Mouse (Mus musculus): ENCODE measurements at regions not wholly inside any gene's neighbourhood (a gene's known extent, or its start where the extent isn't known, plus 50 kb on each side); places are given as distances from the start of the nearest gene placed in this dataset.

DNA sequence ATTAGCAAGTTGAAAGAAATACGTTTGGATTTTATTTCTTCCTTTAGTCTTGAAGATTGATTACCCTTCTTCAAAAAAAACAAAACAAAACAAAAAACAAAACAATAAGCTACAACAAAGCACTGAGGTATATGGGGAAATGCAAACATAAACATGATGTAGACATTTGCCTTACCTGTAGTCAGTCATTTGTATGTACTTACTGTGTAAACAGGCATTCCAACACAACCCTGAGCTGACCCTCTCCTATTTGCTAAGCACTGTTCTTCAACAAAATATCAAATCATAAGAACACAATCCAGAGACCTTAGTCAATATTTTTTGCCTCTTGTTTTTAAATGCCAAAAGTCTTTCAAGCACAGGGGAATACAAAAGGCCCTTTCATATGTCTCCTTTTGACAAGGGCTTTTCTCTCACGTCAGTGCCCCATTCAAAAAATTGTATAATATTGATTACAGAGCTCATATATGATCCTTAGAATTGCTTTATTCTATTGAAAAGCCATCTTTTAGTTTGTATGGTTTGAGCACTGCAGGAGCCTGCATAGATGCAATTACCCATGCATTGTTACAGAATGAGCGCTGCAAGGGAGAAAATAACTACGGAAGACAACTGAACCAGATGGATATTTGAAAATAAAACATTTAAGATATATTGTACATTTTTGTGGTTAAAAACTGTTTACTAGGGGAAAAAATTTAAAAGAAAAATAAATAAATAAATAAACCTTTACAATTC is 326.2 kb downstream of the Csnka2ip start:
- no peaks in the 10 kb centered on the region for H3K36me3 ChIP-seq
- no peak overlapping the region for H3K4me2 ChIP-seq (replicated peaks)
- H3K27ac ChIP-seq: no peak overlapping the region
- WGBS: 35% methylated on average over 4 of the region's 4 CpGs
- H3K27me3 ChIP-seq: no peaks in the 10 kb centered on the region
- no peaks in the 10 kb centered on the region for H3K9me3 ChIP-seq
- H3K4me3 ChIP-seq (replicated peaks): no peak overlapping the region
- H3K4me1 ChIP-seq (replicated peaks): peaks cover 18% of the 10 kb centered on the region
- ATAC-seq: no peak
- H3K9ac ChIP-seq (replicated peaks): no peak overlapping the region

DNA sequence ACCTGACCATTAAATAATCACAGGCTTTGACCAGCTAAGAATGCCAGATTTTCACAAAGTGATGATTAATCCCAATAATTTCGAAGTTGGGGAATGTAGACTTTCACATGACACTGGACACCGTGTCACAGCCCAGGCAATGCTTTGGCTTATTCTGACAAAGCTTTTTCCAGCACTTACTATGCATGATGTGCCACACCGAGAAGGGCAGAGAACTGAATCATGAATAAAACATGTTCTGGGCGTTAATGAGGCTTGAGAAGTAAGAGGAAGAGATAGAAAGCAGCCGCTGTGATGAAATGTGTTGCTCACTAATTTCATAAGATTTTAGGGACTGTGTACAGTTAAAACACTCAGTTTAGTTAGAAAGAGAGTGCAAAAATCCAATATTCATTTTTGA is 326.8 kb downstream of the Csnka2ip start:
- ATAC-seq: peak; percentile 94
- 9% methylated on average over 5 of the region's 5 CpGs for WGBS
- H3K4me3 ChIP-seq (replicated peaks): no peak overlapping the region
- no peak overlapping the region for H3K27ac ChIP-seq
- H3K4me1 ChIP-seq (replicated peaks): peaks cover 18% of the 10 kb centered on the region
- no peaks in the 10 kb centered on the region for H3K36me3 ChIP-seq
- H3K4me2 ChIP-seq (replicated peaks): no peak overlapping the region
- no peak overlapping the region for H3K9ac ChIP-seq (replicated peaks)
- no peaks in the 10 kb centered on the region for H3K9me3 ChIP-seq
- H3K27me3 ChIP-seq: no peaks in the 10 kb centered on the region

DNA sequence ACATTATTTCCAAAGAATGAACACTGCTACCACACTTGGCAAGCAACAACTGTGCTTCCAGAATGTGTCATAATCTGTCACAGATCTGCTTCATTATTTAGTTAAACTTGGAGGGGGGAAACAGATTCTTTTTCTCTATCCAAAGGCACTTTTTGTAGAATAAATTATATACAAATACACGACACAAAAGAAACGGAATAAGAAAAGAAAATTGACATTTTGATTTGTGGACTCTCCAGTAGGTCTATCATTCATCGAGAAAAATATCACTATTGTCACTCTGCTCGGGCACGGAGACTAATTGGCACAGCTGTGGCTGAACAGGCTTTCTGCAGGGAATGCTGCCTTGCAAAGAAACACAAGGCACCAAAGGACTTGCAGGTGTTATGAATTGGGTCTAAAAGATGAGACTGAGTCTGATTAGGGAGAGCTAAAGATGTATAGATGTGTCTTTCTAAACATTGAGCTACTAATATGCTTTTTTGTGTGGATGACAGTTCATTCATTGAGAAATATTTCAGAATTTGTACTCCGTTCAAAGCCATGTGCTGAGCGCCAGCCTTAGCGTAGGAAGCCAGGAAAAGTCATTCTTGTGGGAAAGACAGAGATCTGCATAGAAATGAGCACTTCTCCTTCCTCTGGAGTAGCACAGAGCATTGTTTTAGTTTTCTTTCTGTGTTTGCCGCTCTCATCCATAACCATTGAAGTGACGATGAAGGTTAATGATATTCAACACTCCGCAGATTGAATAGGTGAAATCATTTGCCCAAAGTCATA is 337.1 kb downstream of the Csnka2ip start:
- H3K9me3 ChIP-seq: no peaks in the 10 kb centered on the region
- H3K27ac ChIP-seq: peak overlapping the region; percentile 41; the same call in 1 of the 2 replicates
- ATAC-seq: peak; percentile 56; the same call in 1 of the 2 replicates
- no peak overlapping the region for H3K9ac ChIP-seq (replicated peaks)
- 59% methylated on average over 11 of the region's 11 CpGs for WGBS
- H3K4me3 ChIP-seq (replicated peaks): no peak overlapping the region
- H3K36me3 ChIP-seq: no peaks in the 10 kb centered on the region
- H3K27me3 ChIP-seq: no peaks in the 10 kb centered on the region
- no peak overlapping the region for H3K4me2 ChIP-seq (replicated peaks)
- H3K4me1 ChIP-seq (replicated peaks): peaks cover 5% of the 10 kb centered on the region; the same call in 1 of the 2 replicates

DNA sequence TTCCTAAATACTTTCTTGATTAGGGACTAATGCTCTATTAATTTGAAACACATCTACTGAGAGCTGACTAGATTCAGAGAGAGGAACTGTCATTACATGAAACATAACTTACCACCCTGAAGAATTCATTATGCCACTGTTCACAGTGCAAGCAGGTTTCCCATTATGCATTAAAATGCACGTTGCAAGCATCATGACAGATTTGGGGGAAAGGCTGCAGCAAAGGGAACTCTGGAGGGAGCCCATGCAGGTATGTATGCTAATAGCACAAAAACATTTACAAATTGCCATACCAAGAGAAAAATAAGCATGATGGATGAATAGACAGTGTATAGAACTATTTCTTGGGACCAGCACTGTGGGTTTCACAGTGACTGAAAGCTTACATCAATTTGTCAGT is 351.1 kb downstream of the Csnka2ip start:
- Histone ChIP-seq H3K27ac (no peak overlapping the region), H3K4me2 (replicated peaks) (no peak overlapping the region), H3K9me3 (no peaks in the 10 kb centered on the region), H3K4me1 (replicated peaks) (no peaks in the 10 kb centered on the region), H3K9ac (replicated peaks) (no peak overlapping the region), H3K36me3 (no peaks in the 10 kb centered on the region), H3K4me3 (replicated peaks) (no peak overlapping the region), H3K27me3 (no peaks in the 10 kb centered on the region)
- ATAC-seq: no peak
- 51% methylated on average over 1 of the region's 1 CpGs for WGBS

DNA sequence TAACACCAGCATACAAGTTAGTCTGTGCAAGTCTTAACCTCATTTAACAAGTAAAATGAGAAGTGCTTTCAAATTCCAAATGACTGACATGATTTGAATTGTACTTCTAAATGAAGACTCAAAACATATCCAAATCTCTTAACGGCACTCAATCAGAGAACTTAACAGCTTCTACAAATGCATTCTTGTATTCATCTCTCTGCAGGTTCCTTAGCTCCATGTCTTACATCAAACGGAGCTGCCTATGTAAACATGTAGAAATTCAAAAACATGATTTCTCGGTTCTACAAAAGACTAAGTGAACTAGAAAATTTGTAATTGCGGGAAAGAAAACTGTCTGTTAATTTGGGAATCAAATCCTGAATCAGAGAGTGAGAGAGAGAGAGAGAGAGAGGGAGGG is 353.5 kb downstream of the Csnka2ip start:
- Histone ChIP-seq H3K27me3 (no peaks in the 10 kb centered on the region), H3K27ac (no peak overlapping the region), H3K4me2 (replicated peaks) (no peak overlapping the region), H3K4me1 (replicated peaks) (no peaks in the 10 kb centered on the region), H3K36me3 (no peaks in the 10 kb centered on the region), H3K9me3 (no peaks in the 10 kb centered on the region), H3K9ac (replicated peaks) (no peak overlapping the region), H3K4me3 (replicated peaks) (no peak overlapping the region)
- WGBS: 59% methylated on average over 4 of the region's 4 CpGs
- no peak for ATAC-seq

DNA sequence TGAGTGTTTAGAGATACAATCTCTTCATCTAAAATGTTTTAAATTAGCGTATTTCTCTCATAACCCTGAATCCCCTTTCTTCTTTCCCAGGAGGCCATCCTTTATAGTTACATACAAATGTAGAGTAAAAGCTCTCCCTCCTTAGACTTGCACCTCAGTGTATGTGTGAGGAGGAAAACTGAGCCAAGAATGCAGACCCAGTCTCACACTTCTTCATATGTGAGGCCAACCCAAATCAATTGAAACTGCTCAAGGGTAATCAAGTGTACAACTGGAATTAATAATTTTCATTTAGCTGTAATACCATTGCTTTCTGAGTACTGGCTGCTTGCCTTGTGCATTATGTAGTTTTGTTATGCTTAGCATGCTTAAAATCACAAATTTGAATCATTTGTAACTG is 356.3 kb downstream of the Csnka2ip start:
- Histone ChIP-seq H3K27me3 (no peaks in the 10 kb centered on the region), H3K4me2 (replicated peaks) (no peak overlapping the region), H3K9me3 (no peaks in the 10 kb centered on the region), H3K36me3 (no peaks in the 10 kb centered on the region), H3K9ac (replicated peaks) (no peak overlapping the region), H3K4me3 (replicated peaks) (no peak overlapping the region), H3K4me1 (replicated peaks) (no peaks in the 10 kb centered on the region), H3K27ac (no peak overlapping the region)
- WGBS: 90% methylated on average over 1 of the region's 1 CpGs
- no peak for ATAC-seq

DNA sequence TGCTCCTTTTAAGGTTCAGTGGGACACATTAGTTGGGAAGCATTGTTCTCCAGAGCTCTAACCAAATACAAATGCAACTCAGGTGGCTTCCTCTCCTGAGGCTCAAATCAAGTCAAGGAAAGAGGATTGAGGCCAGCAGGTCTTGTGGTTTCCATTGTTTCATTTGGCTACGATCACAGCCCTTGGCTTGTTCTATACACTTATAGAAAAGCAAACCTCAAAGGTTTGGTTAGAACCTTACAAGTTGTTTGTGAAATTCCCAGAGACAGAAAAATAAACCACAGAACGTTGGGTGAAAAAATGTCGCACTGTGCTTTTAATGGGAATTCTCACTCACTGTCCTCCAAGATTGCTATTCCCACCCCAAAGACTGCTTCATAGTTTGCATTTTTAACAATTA is 360.4 kb upstream of the Epha3 start:
- H3K9me3 ChIP-seq: no peaks in the 10 kb centered on the region
- no peak for ATAC-seq
- H3K4me1 ChIP-seq (replicated peaks): no peaks in the 10 kb centered on the region
- H3K4me2 ChIP-seq (replicated peaks): no peak overlapping the region
- no peak overlapping the region for H3K4me3 ChIP-seq (replicated peaks)
- WGBS: 87% methylated on average over 3 of the region's 3 CpGs
- no peaks in the 10 kb centered on the region for H3K27me3 ChIP-seq
- no peak overlapping the region for H3K27ac ChIP-seq
- no peak overlapping the region for H3K9ac ChIP-seq (replicated peaks)
- H3K36me3 ChIP-seq: no peaks in the 10 kb centered on the region

DNA sequence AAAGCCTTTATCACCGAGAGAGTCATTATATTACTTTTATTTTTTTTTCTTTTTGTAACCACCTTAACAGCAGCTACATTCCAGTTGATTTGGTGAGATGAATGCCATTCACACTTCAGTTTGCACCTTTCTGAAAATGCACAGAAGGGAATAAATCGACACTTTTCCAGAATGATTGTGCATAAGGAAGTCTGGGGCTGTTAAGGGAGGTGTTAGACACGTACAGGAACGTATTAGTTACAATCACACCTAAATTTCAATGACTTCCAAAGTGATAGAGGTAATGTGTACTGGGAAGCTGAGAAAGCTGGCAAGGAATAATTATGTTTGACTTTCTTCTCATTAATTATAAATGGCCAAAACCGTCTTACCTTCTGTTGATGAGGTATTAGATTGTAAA is 352.7 kb upstream of the Epha3 start:
- 87% methylated on average over 5 of the region's 5 CpGs for WGBS

DNA sequence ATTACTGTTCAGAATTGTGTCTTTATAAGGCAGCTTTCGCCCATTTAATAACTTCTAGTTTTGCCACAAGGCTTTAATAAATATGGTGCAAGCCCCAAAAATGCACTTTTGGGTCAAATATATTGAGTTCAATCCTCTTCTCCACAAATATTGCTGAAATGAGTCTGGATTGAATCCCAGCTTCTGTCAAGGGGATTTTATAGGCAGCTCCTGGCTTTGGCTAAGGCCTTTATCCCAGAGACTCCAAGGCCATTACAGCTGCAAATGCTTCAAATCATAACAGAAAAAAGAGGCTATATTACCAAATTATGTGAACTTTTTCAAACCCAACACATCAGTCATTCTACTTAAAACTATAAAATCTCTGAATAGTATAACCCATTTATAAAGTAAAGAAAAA is 347.9 kb upstream of the Epha3 start:
- Histone ChIP-seq H3K4me3 (replicated peaks) (no peak overlapping the region), H3K27me3 (no peaks in the 10 kb centered on the region), H3K9ac (replicated peaks) (no peak overlapping the region), H3K36me3 (no peaks in the 10 kb centered on the region), H3K4me1 (replicated peaks) (no peaks in the 10 kb centered on the region), H3K27ac (no peak overlapping the region), H3K9me3 (no peaks in the 10 kb centered on the region), H3K4me2 (replicated peaks) (no peak overlapping the region)
- WGBS: 94% methylated on average over 1 of the region's 1 CpGs
- ATAC-seq: no peak

More for the DNA sequence above, 352.7 kb upstream of the Epha3 start:
- no peaks in the 10 kb centered on the region for H3K4me1 ChIP-seq (replicated peaks)
- no peak overlapping the region for H3K9ac ChIP-seq (replicated peaks)
- no peaks in the 10 kb centered on the region for H3K9me3 ChIP-seq
- ATAC-seq: no peak
- H3K4me2 ChIP-seq (replicated peaks): no peak overlapping the region
- H3K36me3 ChIP-seq: no peaks in the 10 kb centered on the region
- no peak overlapping the region for H3K27ac ChIP-seq
- no peaks in the 10 kb centered on the region for H3K27me3 ChIP-seq
- H3K4me3 ChIP-seq (replicated peaks): no peak overlapping the region

DNA sequence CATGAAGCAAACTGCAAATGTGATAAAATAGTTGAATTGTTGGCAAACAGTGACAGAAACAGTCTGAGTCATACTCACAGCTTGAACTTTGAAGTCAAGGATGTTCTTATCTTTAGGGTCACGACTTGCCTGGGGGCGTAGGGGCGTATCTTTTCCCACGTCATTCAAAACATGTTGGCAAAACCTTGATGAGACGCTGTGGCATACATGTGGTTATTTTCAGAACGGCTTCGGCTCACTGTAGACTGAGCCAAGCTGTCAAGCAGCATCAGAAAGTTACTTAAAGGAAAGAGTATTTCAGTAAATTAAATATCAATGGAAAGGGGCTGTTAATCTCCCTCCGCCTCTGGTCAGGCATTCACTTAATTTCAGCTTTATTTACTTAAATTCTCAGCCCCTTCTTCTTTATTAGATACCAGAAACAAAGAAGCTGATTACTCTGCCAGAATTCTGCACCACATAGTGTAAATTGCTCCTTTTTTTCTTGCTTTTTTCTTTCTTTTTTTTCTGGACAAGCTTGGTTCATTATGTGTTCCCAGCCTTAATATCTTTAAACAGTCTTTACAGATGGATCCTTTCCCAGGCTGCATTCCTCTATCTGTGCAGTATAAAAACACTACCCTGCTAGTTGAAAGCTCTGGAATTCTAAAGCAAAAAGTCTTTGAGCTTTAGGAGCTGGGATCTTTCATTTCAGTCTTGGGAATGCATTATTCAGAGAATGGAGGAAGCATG is 302.9 kb upstream of the Epha3 start:
- H3K36me3 ChIP-seq: no peaks in the 10 kb centered on the region
- H3K4me1 ChIP-seq (replicated peaks): peaks cover 11% of the 10 kb centered on the region; the same call in 1 of the 2 replicates
- H3K4me3 ChIP-seq (replicated peaks): no peak overlapping the region
- no peak overlapping the region for H3K9ac ChIP-seq (replicated peaks)
- H3K27ac ChIP-seq: no peak overlapping the region
- H3K27me3 ChIP-seq: no peaks in the 10 kb centered on the region
- no peak overlapping the region for H3K4me2 ChIP-seq (replicated peaks)
- no peak for ATAC-seq
- H3K9me3 ChIP-seq: no peaks in the 10 kb centered on the region
- WGBS: 31% methylated on average over 8 of the region's 8 CpGs

DNA sequence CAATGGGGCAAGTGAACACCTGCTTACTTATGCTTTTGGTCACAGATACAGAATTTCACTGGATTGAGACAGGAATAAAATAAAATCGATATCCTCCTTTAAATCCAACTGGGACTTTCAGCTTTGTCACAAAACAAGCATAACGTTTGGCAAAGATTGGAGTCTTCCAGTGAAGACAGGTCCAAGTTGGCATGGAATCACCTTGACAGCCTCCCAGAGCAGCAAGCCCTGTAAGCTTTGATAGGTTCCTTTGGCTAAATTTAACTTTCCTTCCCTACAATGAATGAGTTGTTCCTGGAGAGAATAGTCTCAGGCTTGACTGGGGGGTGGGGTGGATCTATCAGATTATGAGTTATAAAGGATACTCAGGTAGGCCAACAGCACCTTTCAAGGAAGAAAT is 302.1 kb upstream of the Epha3 start:
- Histone ChIP-seq H3K9me3 (no peaks in the 10 kb centered on the region), H3K4me2 (replicated peaks) (no peak overlapping the region), H3K9ac (replicated peaks) (no peak overlapping the region), H3K27me3 (no peaks in the 10 kb centered on the region), H3K36me3 (no peaks in the 10 kb centered on the region), H3K4me3 (replicated peaks) (no peak overlapping the region), H3K4me1 (replicated peaks) (peaks cover 11% of the 10 kb centered on the region; the same call in 1 of the 2 replicates), H3K27ac (no peak overlapping the region)
- ATAC-seq: no peak
- WGBS: 78% methylated on average over 2 of the region's 2 CpGs
